Mouse (Mus musculus) midbrain, embryonic 11.5 days (tissue): Measurements from ENCODE around the gene Galnt14. TPM values are rescaled to one million over a fixed set of nuclear protein-coding genes. Genes with fewer than 3 reads are reported as not detected.

Experiments
- ATAC-seq: fragments of 200-750 bp; cut with Nextera tagmentation; 2 replicates; pipeline ENCODE4 v1.8.0; 2017; ENCODE audit warnings: moderate TSS enrichment, moderate library complexity; ENCODE audit not compliant: low FRiP score
- DNase-seq: peaks from one replicate; pipeline ENCODE4 v3.0.0; 2015; ENCODE audit warnings: low spot score; ENCODE audit errors: missing footprints
- H3K27ac ChIP-seq: fragments of 300-500 bp; sonication (generic); 2 replicates; pipeline ENCODE4 v1.5.1; 2014; ENCODE audit warnings: low read depth, low read length
- H3K27me3 ChIP-seq: fragments of 300-500 bp; sonication (generic); 2 replicates; pipeline ENCODE4 v1.6.1; 2014; ENCODE audit warnings: mild to moderate bottlenecking, low read length, moderate library complexity, mixed read lengths; ENCODE audit not compliant: control insufficient read depth, insufficient read depth
- H3K36me3 ChIP-seq: fragments of 300-500 bp; sonication (generic); 2 replicates; pipeline ENCODE4 v1.6.1; 2014; ENCODE audit warnings: mild to moderate bottlenecking, low read length, moderate library complexity, mixed read lengths; ENCODE audit not compliant: control insufficient read depth, insufficient read depth
- H3K4me1 ChIP-seq: fragments of 300-500 bp; sonication (generic); 2 replicates; pipeline ENCODE4 v1.6.1; 2014; ENCODE audit warnings: low read length; ENCODE audit not compliant: control insufficient read depth, insufficient read depth
- H3K4me2 ChIP-seq: fragments of 300-500 bp; sonication (generic); 2 replicates; pipeline ENCODE4 v1.6.1; 2014; ENCODE audit warnings: mild to moderate bottlenecking, moderate library complexity
- H3K4me3 ChIP-seq: fragments of 300-500 bp; sonication (generic); 2 replicates; pipeline ENCODE4 v1.5.1; 2014; ENCODE audit warnings: low read depth, low read length
- H3K9ac ChIP-seq: fragments of 300-500 bp; sonication (generic); 2 replicates; pipeline ENCODE4 v1.6.1; 2014; ENCODE audit warnings: low read length
- H3K9me3 ChIP-seq: fragments of 300-500 bp; sonication (generic); 2 replicates; pipeline ENCODE4 v1.6.1; 2016; ENCODE audit warnings: low read length; ENCODE audit not compliant: control insufficient read depth
- WGBS: fragments of 180-500 bp; shearing (Covaris S2); extraction: QIAGEN DNeasy Blood & Tissue Kit; methylation state at CpG from one replicate; pipeline ENCODE4 v1.1.7; 2014; 5-methylcytosine and 5-hydroxymethylcytosine counted together
- polyA plus RNA-seq: library from polyadenylated mRNA; unstranded; fragments of >200 nt; fragmentation: Nextera tagmentation; extraction: Ambion mirVana; gene quantifications from 2 replicates; pipeline ENCODE4 v1.2.1, GENCODE M21; 2014

Gene Galnt14
- polyA plus RNA-seq, 1 experiment from 2014 or later = 4.7 TPM

DNA sequence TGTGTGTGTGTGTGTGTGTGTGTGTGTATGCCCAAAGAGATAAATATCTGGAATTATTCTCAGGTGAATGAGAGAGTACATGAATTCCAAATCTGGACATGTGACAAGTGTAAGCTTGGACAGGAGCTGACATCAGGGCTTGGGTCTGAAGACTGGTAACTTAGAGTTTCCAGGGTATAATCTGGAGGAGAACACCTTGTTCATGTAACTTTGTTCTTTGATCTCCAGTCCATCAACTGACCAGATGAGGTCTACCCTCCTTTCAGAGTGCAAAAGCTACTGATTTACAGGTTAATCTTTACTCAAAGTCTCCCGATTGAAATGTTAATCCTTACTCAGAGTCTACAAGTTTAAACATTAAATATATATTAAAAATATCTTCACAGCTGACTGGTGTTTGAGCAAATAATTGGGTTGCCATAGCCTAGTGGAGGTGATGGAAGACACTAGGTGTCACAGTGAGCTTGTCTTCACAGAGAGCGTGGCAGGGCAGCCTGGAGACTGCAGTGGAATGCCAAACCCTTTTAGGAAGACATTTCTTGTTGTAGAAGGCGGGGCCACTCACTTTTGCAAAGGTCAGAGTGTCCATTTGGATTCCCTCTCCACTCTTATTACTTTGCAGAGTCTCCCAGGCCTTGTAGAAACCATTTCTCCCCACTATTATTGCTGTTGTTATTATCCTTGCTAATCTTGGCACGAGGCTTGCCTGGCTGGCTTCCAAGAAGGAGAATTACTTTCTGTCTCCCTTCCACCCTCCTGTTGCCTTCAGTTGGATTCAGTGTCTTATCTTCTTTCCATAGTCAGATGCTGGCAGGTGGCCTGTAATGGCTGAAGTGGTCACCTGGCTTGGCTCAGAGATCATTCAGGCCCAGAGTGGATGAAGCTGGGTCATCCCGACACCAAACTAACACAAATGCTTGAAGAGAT is 107.4 kb downstream of the Galnt14 start:
- 81% methylated on average over 5 of the region's 5 CpGs for WGBS
- no peak overlapping the region for H3K27ac ChIP-seq
- no peak overlapping the region for H3K4me3 ChIP-seq
- no peak overlapping the region for H3K4me2 ChIP-seq
- no peaks in the 10 kb centered on the region for H3K9me3 ChIP-seq
- no peak for ATAC-seq
- DNase-seq = no peak
- no peak overlapping the region for H3K9ac ChIP-seq
- no peaks in the 10 kb centered on the region for H3K36me3 ChIP-seq
- H3K4me1 ChIP-seq = no peaks in the 10 kb centered on the region
- H3K27me3 ChIP-seq = no peaks in the 10 kb centered on the region

DNA sequence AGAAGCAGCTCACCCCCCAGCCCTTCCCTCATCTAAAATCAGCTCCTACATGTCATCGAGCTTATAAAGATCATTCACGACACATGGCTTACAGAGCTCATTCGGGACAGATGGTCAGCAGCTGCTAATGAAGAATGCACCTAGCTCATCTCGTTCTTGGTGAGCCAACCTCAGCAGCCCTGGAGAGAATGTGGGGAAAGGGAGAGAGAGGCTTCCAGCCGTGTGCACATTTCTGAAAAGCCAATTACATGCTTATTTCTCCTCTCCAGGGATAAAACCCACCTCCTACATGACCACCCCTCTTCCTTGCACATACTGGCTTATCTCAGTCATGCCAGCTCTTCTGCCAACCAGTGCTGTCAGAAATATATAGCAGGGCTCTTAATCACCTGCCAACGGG is 110.3 kb downstream of the Galnt14 start:
- H3K27me3 ChIP-seq = no peaks in the 10 kb centered on the region
- no peak for ATAC-seq
- no peak overlapping the region for H3K4me3 ChIP-seq
- 86% methylated on average over 6 of the region's 6 CpGs for WGBS
- no peaks in the 10 kb centered on the region for H3K4me1 ChIP-seq
- no peak overlapping the region for H3K27ac ChIP-seq
- H3K36me3 ChIP-seq = no peaks in the 10 kb centered on the region
- DNase-seq = no peak
- no peak overlapping the region for H3K4me2 ChIP-seq
- H3K9ac ChIP-seq = no peak overlapping the region
- H3K9me3 ChIP-seq = no peaks in the 10 kb centered on the region

- H3K9me3 ChIP-seq = no peaks in the 10 kb centered on the region
- no peaks in the 10 kb centered on the region for H3K4me1 ChIP-seq
- no peak overlapping the region for H3K9ac ChIP-seq
- H3K4me2 ChIP-seq = no peak overlapping the region
- no peak for ATAC-seq
- H3K27me3 ChIP-seq = no peaks in the 10 kb centered on the region
- no peak overlapping the region for H3K4me3 ChIP-seq
- DNase-seq = no peak
- no peaks in the 10 kb centered on the region for H3K36me3 ChIP-seq
- WGBS = 89% methylated on average over 2 of the region's 2 CpGs
- H3K27ac ChIP-seq = no peak overlapping the region
Measured at GRCm38 (mm10) chr17:73592081-73592480, 118.2 kb downstream of the Galnt14 start.

DNA sequence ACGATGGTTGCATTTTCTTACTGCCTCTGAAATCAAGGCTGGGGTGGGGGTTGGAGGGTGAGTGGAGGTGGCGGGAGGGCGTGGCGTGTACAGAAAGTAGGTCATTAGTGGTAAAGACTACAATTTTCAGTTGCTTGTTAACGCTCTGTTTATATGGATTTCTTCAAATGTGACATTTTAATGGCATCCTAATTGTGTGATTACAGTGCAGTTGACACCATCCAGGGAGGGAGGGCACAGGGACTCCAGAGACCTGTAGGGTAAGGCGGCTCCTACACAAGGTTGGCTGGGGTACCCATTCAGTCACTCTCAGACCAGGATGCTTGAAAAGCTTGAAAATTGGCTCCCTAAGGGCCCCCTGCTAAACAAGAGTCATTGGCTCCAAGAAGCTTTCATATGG is 122.7 kb downstream of the Galnt14 start:
- Histone ChIP-seq H3K27ac (no peak overlapping the region), H3K9ac (no peak overlapping the region), H3K9me3 (no peaks in the 10 kb centered on the region), H3K36me3 (no peaks in the 10 kb centered on the region), H3K4me2 (no peak overlapping the region), H3K4me3 (no peak overlapping the region), H3K27me3 (no peaks in the 10 kb centered on the region), H3K4me1 (no peaks in the 10 kb centered on the region)
- no peak for DNase-seq
- no peak for ATAC-seq
- WGBS = 82% methylated on average over 6 of the region's 6 CpGs

DNA sequence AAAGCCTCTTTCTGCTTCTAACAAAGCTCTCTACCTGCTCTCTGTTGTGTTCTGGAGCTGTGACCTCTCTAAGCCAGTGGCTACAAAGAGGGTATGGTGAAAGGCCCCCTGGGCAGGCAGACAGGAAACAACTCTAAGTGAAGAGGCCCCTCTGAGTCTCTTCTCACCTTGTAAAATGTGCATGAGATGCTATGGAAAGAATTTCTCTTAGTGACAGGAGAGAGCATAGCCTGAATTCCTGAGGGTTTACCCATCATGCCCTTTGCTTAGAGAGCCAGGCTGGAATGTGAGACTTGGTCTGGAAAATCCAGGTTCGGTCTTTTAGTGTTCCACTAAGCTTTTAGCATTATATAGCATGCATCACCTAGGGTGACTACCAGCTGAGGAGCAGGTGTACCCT is 136.1 kb downstream of the Galnt14 start:
- Histone ChIP-seq H3K9me3 (no peaks in the 10 kb centered on the region), H3K36me3 (no peaks in the 10 kb centered on the region), H3K4me2 (no peak overlapping the region), H3K4me3 (no peak overlapping the region), H3K9ac (no peak overlapping the region), H3K27me3 (no peaks in the 10 kb centered on the region), H3K4me1 (no peaks in the 10 kb centered on the region), H3K27ac (no peak overlapping the region)
- ATAC-seq = no peak
- no peak for DNase-seq
- 76% methylated on average over 1 of the region's 1 CpGs for WGBS

DNA sequence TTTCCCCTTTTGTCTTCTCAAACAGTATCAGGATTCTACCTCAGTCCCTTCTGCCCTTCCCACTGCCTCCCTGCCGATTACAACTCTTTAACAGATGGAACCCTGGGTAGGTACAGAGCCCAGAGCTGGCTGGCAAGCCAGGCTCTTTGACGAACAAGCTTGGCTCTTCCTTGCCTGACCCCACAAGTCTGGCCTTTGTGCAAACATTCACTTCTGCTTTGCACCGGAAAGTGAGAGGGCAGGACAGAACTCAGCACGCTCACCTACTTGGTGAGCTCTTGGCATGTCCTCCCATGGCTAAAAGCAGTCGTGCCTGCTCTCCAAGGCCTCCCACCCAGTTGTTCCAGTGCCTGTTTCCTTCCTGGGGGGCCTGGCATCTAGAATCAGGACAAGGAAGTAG is 137.4 kb downstream of the Galnt14 start:
- H3K4me1 ChIP-seq = no peaks in the 10 kb centered on the region
- H3K4me2 ChIP-seq = no peak overlapping the region
- DNase-seq (no peak), ATAC-seq (no peak)
- no peak overlapping the region for H3K27ac ChIP-seq
- H3K4me3 ChIP-seq = no peak overlapping the region
- no peak overlapping the region for H3K9ac ChIP-seq
- H3K27me3 ChIP-seq = no peaks in the 10 kb centered on the region
- H3K9me3 ChIP-seq = no peaks in the 10 kb centered on the region
- no peaks in the 10 kb centered on the region for H3K36me3 ChIP-seq
- WGBS = 85% methylated on average over 5 of the region's 5 CpGs

- no peak overlapping the region for H3K27ac ChIP-seq
- WGBS = 77% methylated on average over 5 of the region's 5 CpGs
- no peaks in the 10 kb centered on the region for H3K9me3 ChIP-seq
- H3K9ac ChIP-seq = no peak overlapping the region
- no peak overlapping the region for H3K4me3 ChIP-seq
- H3K4me2 ChIP-seq = no peak overlapping the region
- no peaks in the 10 kb centered on the region for H3K27me3 ChIP-seq
- no peaks in the 10 kb centered on the region for H3K4me1 ChIP-seq
- no peak for DNase-seq
- H3K36me3 ChIP-seq = no peaks in the 10 kb centered on the region
- no peak for ATAC-seq
Measured at GRCm38 (mm10) chr17:73572440-73572839, 137.8 kb downstream of the Galnt14 start.

DNA sequence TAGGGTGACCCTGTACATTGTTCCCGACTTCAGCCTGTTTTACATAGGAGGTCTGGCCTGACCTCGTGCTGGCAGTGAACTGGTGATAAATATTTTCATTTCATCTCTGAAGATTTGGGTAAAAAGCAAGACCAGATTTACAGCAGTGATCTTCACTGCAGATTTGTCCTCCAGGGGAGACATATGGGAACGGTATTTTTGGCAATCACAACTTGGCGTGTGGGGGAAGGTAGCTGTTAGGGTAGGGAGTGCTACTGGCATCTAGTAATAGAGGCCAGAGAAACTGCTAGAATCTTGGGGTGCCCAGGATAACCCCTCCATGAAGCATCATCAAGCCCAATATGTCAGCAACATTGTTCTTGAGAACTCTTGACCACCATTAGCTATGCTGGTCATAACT is 138.3 kb downstream of the Galnt14 start:
- H3K4me1 ChIP-seq = no peaks in the 10 kb centered on the region
- no peaks in the 10 kb centered on the region for H3K36me3 ChIP-seq
- no peaks in the 10 kb centered on the region for H3K27me3 ChIP-seq
- ATAC-seq (no peak), DNase-seq (no peak)
- H3K4me2 ChIP-seq = no peak overlapping the region
- no peak overlapping the region for H3K9ac ChIP-seq
- H3K9me3 ChIP-seq = no peaks in the 10 kb centered on the region
- H3K27ac ChIP-seq = no peak overlapping the region
- WGBS = 73% methylated on average over 4 of the region's 4 CpGs
- H3K4me3 ChIP-seq = no peak overlapping the region

GRCm38 (mm10) chr17:73568204-73568603 is 142.0 kb downstream of the Galnt14 start:
- DNase-seq = no peak
- 68% methylated on average over 9 of the region's 9 CpGs for WGBS
- H3K27ac ChIP-seq = no peak overlapping the region
- H3K9ac ChIP-seq = no peak overlapping the region
- H3K9me3 ChIP-seq = no peaks in the 10 kb centered on the region
- H3K4me2 ChIP-seq = no peak overlapping the region
- H3K27me3 ChIP-seq = no peaks in the 10 kb centered on the region
- H3K36me3 ChIP-seq = no peaks in the 10 kb centered on the region
- no peak overlapping the region for H3K4me3 ChIP-seq
- no peaks in the 10 kb centered on the region for H3K4me1 ChIP-seq
- no peak for ATAC-seq
